Mouse (Mus musculus) embryonic fibroblast, embryonic 13.5 days (primary cell): ENCODE results near the gene Fam107b.

ENCODE experiments used
- CTCF ChIP-seq: IDR thresholded peaks from 2 replicates; pipeline ENCODE4 v1.5.1; 2011; ENCODE audit warnings: mild to moderate bottlenecking, control low read depth, low read length, moderate library complexity, borderline replicate concordance; ENCODE audit not compliant: insufficient read depth
- POLR2A ChIP-seq: IDR thresholded peaks from 2 replicates; pipeline ENCODE4 v1.6.1; 2011; ENCODE audit warnings: low read depth, mild to moderate bottlenecking, control low read depth, low read length, moderate library complexity

DNA sequence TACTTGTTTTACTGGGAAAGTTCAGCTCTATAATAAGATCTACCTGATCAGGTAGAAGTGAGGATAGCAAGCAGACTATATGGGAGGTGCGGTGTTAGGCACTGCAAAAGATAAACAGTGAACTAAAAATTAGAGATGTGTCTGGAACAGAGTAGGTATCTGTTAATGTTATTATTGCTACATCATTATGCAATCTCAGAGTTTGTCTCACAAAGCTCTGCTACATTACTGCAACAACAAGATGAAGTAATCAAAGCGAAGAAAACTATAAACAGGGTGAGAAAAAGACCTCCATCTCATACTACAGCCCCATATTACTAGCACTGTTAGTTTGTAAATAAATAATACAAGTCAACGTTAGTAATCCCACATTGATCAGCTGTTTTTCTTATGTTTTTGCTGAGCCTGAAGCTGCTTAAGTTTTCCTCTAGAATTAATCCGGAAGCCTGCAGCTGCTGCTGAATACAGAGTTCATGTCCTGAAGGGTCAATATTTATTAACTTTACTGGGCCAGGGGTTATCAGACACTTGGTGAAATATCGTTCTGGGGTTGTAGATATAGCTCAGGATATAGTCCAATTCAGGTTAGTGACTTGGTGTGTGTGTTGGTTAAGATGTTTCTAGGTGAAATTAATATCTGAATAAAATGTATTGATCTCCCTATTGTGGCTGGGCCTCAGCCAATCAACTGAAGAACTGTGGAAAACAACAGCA is 102.5 kb downstream of the Fam107b start:
- TF ChIP-seq POLR2A (no peak), CTCF (no peak)
